Mouse (Mus musculus): Measurements from ENCODE around the gene Fam98c.

Fam98c gene

GRCm38 (mm10) chr7:29108992-29109955 is 46.8 kb downstream of the Fam98c start:
- DNase-seq (ENCODE audit: extremely low spot score, low spot score), result peak; percentile 52

Measured in neural tube, embryonic 10.5 days (tissue).